1 mouse cellular context compared by ENCODE assay signal in the genomic region with DNA sequence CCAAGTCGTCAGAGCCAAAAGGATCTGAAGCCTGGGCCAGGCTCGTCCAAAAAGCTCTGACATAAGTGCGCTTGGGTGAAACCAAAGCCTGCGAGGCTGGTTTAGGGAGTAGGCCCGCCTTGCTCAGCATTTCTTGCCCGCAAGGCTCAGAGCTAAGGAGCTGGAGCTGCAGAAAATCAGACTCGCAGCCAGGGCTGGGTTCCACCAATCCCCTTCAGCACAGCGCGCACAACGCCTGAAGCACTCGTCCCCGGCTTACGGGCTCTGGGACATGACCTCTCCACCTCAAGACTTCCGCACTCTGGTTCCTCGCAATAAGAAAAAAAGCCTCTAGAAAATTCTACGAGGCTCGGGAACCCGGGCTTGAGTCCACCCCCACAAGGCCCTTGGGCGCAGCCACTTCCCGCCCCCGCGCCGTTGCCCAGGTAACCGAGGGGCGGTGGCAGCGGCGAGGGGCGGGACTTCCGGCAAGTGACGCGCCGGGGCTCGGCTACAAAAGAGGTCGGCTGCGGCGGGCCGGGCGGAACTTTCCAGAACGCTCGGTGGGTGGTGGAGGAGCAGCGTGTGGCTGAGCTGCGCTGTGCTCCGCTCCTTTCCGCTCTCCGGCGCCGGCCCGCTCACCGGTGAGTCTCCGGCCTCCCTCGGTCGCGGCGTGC.
A peak's percentile ranks its signal among the peaks of the same experiment; 100 is the strongest.
TF ChIP-seq lines count a peak whose summit lies in the region.

Gene Dnaja1, plus strand, starts transcription at position 140 of the 656 bp plus-strand sequence.

TF ChIP-seq in MEL, 35 proteins besides CTCF, POLR2A, EP300 and RAD21 (continued from another document):
- TF ChIP-seq NRF1 (IDR thresholded peaks at IDR 0.05; ENCODE audit: insufficient read depth, low read depth, low read length, poor library complexity, severe bottlenecking) = no peak; the same call in 1 of the 2 replicates
- TF ChIP-seq MAFK (IDR thresholded peaks at IDR 0.05; ENCODE audit: borderline replicate concordance, low read depth, low read length) = no peak
- no peak for TF ChIP-seq SMC3 (IDR thresholded peaks at IDR 0.05; ENCODE audit: low read depth, low read length)
- no peak for TF ChIP-seq USF2 (IDR thresholded peaks at IDR 0.05; ENCODE audit: borderline replicate concordance in 1 of 2, insufficient read depth in 1 of 2, low read depth in 1 of 2, low read length in 2 of 2)
- TF ChIP-seq SIN3A (IDR thresholded peaks at IDR 0.05; ENCODE audit: low read length) = peak; percentile 81; the same call in 1 of the 2 replicates
- TF ChIP-seq TAL1 (IDR thresholded peaks at IDR 0.05; ENCODE audit: low read length) = no peak
- no peak; the same call in 1 of the 2 replicates for TF ChIP-seq E2F4 (IDR thresholded peaks at IDR 0.05; ENCODE audit: borderline replicate concordance, low read depth, low read length)
- peak; percentile 91 for TF ChIP-seq TBP (IDR thresholded peaks at IDR 0.05; ENCODE audit: low read depth, low read length)
- no peak for TF ChIP-seq ZKSCAN1 (IDR thresholded peaks at IDR 0.05; ENCODE audit: low read depth, low read length)
- TF ChIP-seq GABPA (IDR thresholded peaks at IDR 0.05; ENCODE audit: low read depth, low read length) = no peak
- TF ChIP-seq KAT2A (conservative IDR thresholded peaks at IDR 0.05; ENCODE audit: low read depth, low read length) = no peak
- TF ChIP-seq JUND (IDR thresholded peaks at IDR 0.05; ENCODE audit: low read depth, low read length) = no peak
